Mouse (Mus musculus) lung, adult 2 months (tissue): ENCODE measurements at regions not wholly inside any gene's neighbourhood (a gene's known extent, or its start where the extent isn't known, plus 50 kb on each side); places are given as distances from the start of the nearest gene placed in this dataset.

Experiments
- DNase-seq: peaks from one replicate; pipeline ENCODE4 v3.0.0; 2022
- H3K4me1 ChIP-seq: fragments of 200-500 bp; 2 replicates; pipeline ENCODE4 v1.6.1; 2011; ENCODE audit warnings: low read length; ENCODE audit not compliant: control insufficient read depth, insufficient read depth
- H3K4me3 ChIP-seq: fragments of 200-500 bp; replicated peaks from 2 replicates; pipeline ENCODE3; 2011; ENCODE audit warnings: low read depth, mild to moderate bottlenecking, control low read depth, low read length; ENCODE audit errors: extremely low read depth
- CTCF ChIP-seq: fragments of 200-500 bp; IDR thresholded peaks from 2 replicates; pipeline ENCODE4 v1.5.1; 2011; ENCODE audit warnings: mild to moderate bottlenecking, low read length, control low read depth; ENCODE audit not compliant: insufficient read depth
- POLR2A ChIP-seq: fragments of 200-500 bp; IDR thresholded peaks from 2 replicates; pipeline ENCODE4 v1.6.1; 2011; ENCODE audit warnings: low read depth, mild to moderate bottlenecking, control low read depth, low read length, borderline replicate concordance; ENCODE audit errors: extremely low read depth
- WGBS: fragments of 180-500 bp; shearing (Covaris S2); methylation state at CpG from one replicate; pipeline ENCODE4 v1.1.7; 2018; 5-methylcytosine and 5-hydroxymethylcytosine counted together

- no peak for TF ChIP-seq POLR2A
- TF ChIP-seq CTCF: no peak
- DNase-seq: no peak
- peaks cover 18% of the 10 kb centered on the region for H3K4me1 ChIP-seq
- 67% methylated on average over 26 of the region's 26 CpGs for WGBS
- H3K4me3 ChIP-seq: peak overlapping the region; percentile 42
Measured at GRCm38 (mm10) chr14:61684473-61685230, 77.4 kb downstream of the Kcnrg start.

- no peak for TF ChIP-seq CTCF
- no peak for TF ChIP-seq POLR2A
- Histone ChIP-seq H3K4me1 (peaks cover 16% of the 10 kb centered on the region), H3K4me3 (no peak overlapping the region)
- no peak for DNase-seq
- 87% methylated on average over 12 of the region's 12 CpGs for WGBS
Measured at GRCm38 (mm10) chr14:61685231-61685800, 78.1 kb downstream of the Kcnrg start.

DNA sequence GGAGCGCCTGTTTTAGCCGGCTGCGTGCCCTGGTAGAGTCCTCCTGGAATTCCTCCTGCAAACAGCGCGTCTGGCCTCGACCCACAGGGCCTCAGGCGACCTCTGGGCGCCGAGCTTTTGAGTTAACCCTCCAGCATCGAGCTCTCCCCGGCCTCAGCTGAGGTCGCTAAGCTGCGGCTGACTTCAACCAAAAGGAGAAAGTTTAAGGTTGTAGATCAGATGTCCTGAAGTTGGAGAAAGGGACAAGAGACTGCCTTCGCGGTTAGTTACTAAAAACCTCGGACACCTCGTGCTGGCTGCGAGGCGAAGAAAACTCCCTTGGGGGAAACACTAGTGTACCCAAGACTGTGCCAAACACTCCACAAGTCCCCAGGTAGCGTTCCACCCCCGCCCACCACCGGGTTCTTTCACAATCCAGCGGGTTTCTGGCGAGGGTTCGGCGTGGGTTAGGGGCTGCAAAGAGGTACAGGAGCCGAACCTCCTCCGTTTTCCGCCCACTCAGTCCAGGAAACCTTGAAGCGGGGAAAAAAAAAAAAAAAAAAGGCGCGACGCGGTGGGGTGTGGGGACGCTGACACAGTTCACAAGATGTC lies 78.9 kb downstream of the Kcnrg start:
- WGBS: 33% methylated on average over 35 of the region's 35 CpGs
- Histone ChIP-seq H3K4me3 (peak overlapping the region; percentile 9), H3K4me1 (peaks cover 16% of the 10 kb centered on the region)
- peak; percentile 33 for DNase-seq
- no peak for TF ChIP-seq CTCF
- TF ChIP-seq POLR2A: no peak

DNA sequence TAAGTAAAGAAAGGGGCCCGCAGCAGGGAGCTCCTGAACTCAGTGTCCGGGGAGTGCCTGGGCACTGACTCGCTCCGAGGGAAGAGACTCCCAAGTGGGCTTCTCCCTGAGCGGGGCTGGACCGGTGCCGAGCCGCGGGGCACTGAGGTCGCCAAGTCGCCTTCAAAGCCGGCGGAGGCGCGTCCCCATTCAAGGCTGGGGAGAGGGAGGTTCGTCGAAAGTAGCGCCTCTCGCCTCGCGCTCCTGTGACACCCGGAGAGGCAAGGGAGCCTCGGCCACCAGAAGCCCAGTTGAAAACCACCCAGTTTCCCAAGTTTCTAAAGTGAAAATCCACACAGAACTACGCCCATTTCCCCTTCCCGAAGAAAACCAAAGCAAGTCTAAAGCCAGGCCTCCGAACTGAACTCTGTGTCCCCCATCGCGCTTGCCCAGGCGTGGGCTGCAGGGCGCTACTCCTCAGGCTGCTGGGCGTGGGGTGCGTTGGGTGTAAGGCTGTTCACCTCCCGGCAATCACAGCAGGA lies 79.6 kb downstream of the Kcnrg start:
- TF ChIP-seq CTCF: no peak
- TF ChIP-seq POLR2A: peak; percentile 12; the same call in 1 of the 2 replicates
- H3K4me1 ChIP-seq: peaks cover 16% of the 10 kb centered on the region
- 1% methylated on average over 33 of the region's 33 CpGs for WGBS
- H3K4me3 ChIP-seq: peak overlapping the region; percentile 54
- peak; percentile 58 for DNase-seq

DNA sequence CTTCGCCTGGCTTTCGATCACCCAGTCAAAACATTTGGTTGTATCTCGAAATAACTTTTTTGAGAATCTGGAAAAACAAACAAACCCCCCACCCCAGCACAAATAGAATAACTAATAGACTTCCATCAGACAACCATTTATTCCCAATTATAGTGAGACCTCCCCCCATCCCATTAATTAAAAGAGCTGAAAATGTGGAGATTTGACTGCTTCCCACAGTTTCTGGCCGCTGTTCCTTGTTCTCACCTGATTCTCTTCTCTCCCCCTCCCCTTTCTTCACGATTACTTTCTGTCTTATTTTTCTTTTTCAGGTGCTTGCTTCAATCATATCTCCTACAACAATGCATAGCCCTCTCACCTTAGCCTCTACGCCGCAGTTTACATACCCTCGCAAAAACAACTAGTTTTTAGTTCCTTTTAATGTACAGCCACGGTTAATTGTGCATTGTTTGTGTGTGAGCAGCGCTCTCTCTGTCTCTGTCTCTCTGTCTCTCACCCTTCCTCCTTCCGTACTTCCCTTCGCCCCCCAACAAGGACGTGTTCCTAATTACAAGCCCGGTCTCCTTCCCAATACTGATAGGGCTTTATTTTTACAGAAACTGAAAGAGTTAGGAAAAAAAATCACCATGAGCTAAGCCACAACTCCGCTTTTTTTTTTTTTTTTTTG lies 80.2 kb downstream of the Kcnrg start:
- TF ChIP-seq POLR2A: no peak
- TF ChIP-seq CTCF: no peak
- peak; percentile 22 for DNase-seq
- Histone ChIP-seq H3K4me1 (peaks cover 16% of the 10 kb centered on the region), H3K4me3 (peak overlapping the region; percentile 54)
- 6% methylated on average over 15 of the region's 15 CpGs for WGBS

- Histone ChIP-seq H3K4me1 (peaks cover 16% of the 10 kb centered on the region), H3K4me3 (no peak overlapping the region)
- TF ChIP-seq CTCF (no peak), POLR2A (no peak)
- no peak for DNase-seq
- 19% methylated on average over 11 of the region's 11 CpGs for WGBS
Measured at GRCm38 (mm10) chr14:61688013-61688520, 80.8 kb downstream of the Kcnrg start.

GRCm38 (mm10) chr14:61688666-61689065 lies 81.4 kb downstream of the Kcnrg start:
- Histone ChIP-seq H3K4me1 (peaks cover 12% of the 10 kb centered on the region), H3K4me3 (peak overlapping the region; percentile 22)
- 12% methylated on average over 9 of the region's 9 CpGs for WGBS
- peak; percentile 22 for DNase-seq
- TF ChIP-seq CTCF: no peak
- no peak; the same call in 1 of the 2 replicates for TF ChIP-seq POLR2A

- H3K4me1 ChIP-seq: peaks cover 10% of the 10 kb centered on the region
- peak; percentile 24 for DNase-seq
- WGBS: 23% methylated on average over 21 of the region's 21 CpGs
- no peak for TF ChIP-seq POLR2A
- H3K4me3 ChIP-seq: no peak overlapping the region
Measured at GRCm38 (mm10) chr14:61689281-61689680, 82.0 kb downstream of the Kcnrg start.

DNA sequence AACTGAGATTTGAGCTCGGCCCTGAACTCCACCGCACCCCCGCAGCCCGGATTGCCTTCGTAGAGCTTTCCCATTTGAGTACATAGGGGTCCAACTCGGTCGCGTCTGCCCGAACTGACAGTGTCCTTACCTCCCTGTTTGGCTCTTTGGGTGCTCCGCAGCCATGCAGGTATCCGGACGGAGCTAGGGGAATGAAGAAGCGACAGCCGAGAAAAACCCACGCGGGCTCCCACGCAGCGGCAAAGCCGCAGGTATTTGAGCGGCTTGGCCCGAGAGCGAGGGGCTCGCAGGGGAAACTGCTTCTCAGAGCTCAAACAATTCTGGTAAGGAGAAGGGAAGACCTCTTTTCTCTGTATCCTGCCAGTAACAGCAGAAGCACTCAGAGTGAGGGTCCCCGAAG lies 82.5 kb downstream of the Kcnrg start:
- WGBS: 73% methylated on average over 24 of the region's 24 CpGs
- TF ChIP-seq POLR2A: no peak
- no peak for TF ChIP-seq CTCF
- Histone ChIP-seq H3K4me3 (no peak overlapping the region), H3K4me1 (peaks cover 10% of the 10 kb centered on the region)
- DNase-seq: no peak
